ENCODE assay signal across 17 mouse cellular contexts in the genomic region with DNA sequence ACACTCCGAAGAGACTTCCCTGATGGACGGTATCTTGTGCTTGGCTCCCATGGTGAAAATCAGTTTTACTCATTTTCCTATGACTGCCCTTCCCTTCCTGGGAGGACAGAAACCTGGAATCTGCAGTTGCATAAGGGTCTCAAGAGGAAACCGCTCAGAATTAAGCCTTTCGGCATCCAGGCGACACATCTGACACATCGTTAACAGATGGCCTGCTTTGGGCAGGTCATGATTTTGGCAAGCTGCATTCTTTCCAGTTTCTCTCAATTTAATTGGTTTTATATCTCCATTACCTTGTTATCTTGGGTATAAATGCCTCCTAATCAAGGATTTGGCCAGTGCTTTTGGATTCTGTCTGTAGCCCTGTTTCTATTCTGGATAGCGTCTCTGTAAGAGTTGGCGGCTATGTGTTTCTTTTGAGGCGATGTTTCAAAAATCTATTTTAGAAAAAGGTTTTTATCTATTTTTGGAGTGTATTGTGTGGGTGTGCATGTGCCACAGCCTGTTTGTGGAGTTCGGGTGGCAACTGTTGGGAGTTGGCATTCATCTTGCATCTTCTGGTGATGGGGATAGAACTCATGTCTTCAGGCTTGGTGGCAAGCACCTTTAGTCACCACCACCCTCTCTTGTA. TPM values are rescaled to one million over a fixed set of nuclear protein-coding genes. Genes with fewer than 3 reads are reported as not detected.
A peak's percentile ranks its signal among the peaks of the same experiment; 100 is the strongest.
DNase-seq lines count a peak whose midpoint lies in the region; ATAC-seq and TF ChIP-seq lines count a peak whose summit lies in the region.
"Had no signal": no experiment of that assay in that cellular context is flagged by ENCODE, and none has a peak within 500 bp of the region (broad histone marks: within the 10 kb centered on the region; RNA-seq: fewer than 3 reads in every experiment).

No protein-coding gene starts in this region.

- TF ChIP-seq POLR2A in cortical plate, adult 2 months (IDR thresholded peaks at IDR 0.05; ENCODE audit: extremely low read depth, insufficient read depth, low read length): no peak

- no peak for TF ChIP-seq CTCF in cortical plate, adult 2 months (IDR thresholded peaks at IDR 0.05; ENCODE audit: extremely low read depth, insufficient read depth, low read length)

- peaks cover 48% of the 10 kb centered on the region for H3K27me3 ChIP-seq in heart, embryonic 16.5 days (ENCODE audit: control insufficient read depth, insufficient read depth, low read length)
- peaks cover 40% of the 10 kb centered on the region for H3K27me3 ChIP-seq in heart, embryonic 11.5 days (ENCODE audit: control insufficient read depth, insufficient read depth, low read length)

- ATAC-seq in heart, embryonic 16.5 days (replicated peaks; ENCODE audit: extremely low read depth, insufficient read depth, low FRiP score): no peak
- ATAC-seq in heart, embryonic 11.5 days (replicated peaks; ENCODE audit: insufficient number of reproducible peaks, low FRiP score, low TSS enrichment): no peak
- ATAC-seq: midbrain, embryonic 16.5 days had no signal

- H3K9ac ChIP-seq in heart, embryonic 16.5 days (ENCODE audit: low read length): no peak overlapping the region
- no peak overlapping the region for H3K9ac ChIP-seq in heart, embryonic 11.5 days (ENCODE audit: low read depth, low read length)
- H3K9ac ChIP-seq: neural tube, embryonic 12.5 days had no signal

- intact Hi-C loops in gastrocnemius, postnatal 36 days (cut with DNase I): no loop called here

- H3K9me3 ChIP-seq in heart, embryonic 16.5 days (replicated peaks; ENCODE audit: control insufficient read depth, low read length): no peaks in the 10 kb centered on the region
- H3K9me3 ChIP-seq in heart, embryonic 11.5 days (replicated peaks; ENCODE audit: control insufficient read depth, low read length): no peaks in the 10 kb centered on the region
- H3K9me3 ChIP-seq: embryonic facial prominence, embryonic 10.5 days; heart, embryonic 10.5 days; neural tube, embryonic 12.5 days had no signal

- H3K4me3 ChIP-seq in heart, embryonic 16.5 days (ENCODE audit: low read length): peak overlapping the region; percentile 47
- H3K4me3 ChIP-seq in heart, embryonic 11.5 days (ENCODE audit: low read depth, low read length): no peak overlapping the region
- no peak overlapping the region for H3K4me3 ChIP-seq in cortical plate, adult 2 months (ENCODE audit: insufficient read depth, low read length)
- H3K4me3 ChIP-seq: erythroblast, embryonic 14.5 days; neural tube, embryonic 12.5 days had no signal

- H3K36me3 ChIP-seq in heart, embryonic 16.5 days (ENCODE audit: control insufficient read depth, insufficient read depth): no peaks in the 10 kb centered on the region
- no peaks in the 10 kb centered on the region for H3K36me3 ChIP-seq in heart, embryonic 11.5 days (ENCODE audit: control insufficient read depth, insufficient read depth, low read length)
- H3K36me3 ChIP-seq: embryonic facial prominence, embryonic 10.5 days; heart, embryonic 10.5 days; neural tube, embryonic 12.5 days had no signal

- DNase-seq in retina, embryonic 14.5 days (ENCODE audit: low spot score): peak; percentile 7
- DNase-seq in retina, postnatal 1 day: no peak
- DNase-seq in brain, adult 2 months (ENCODE audit: low read depth, low spot score): peak; percentile 75
- no peak for DNase-seq in adrenal gland, postnatal 4 days (ENCODE audit: low spot score in 2 of 2)
- no peak for DNase-seq in gastrocnemius, postnatal 36 days
- DNase-seq: adrenal gland, postnatal 36 days; cerebellum, postnatal 14 days; gastrocnemius, postnatal 14 days had no signal

- peaks cover 9% of the 10 kb centered on the region; the same call in 1 of the 2 replicates for H3K4me1 ChIP-seq in heart, embryonic 16.5 days (ENCODE audit: control insufficient read depth, insufficient read depth, low read length)
- H3K4me1 ChIP-seq in heart, embryonic 11.5 days (ENCODE audit: control insufficient read depth, insufficient read depth, low read length): peaks cover 9% of the 10 kb centered on the region; the same call in 1 of the 2 replicates
- H3K4me1 ChIP-seq in cortical plate, adult 2 months (ENCODE audit: control insufficient read depth, insufficient read depth, low read length): peaks cover 17% of the 10 kb centered on the region

- H3K27ac ChIP-seq in heart, embryonic 16.5 days (ENCODE audit: low read length): no peak overlapping the region
- no peak overlapping the region for H3K27ac ChIP-seq in heart, embryonic 11.5 days (ENCODE audit: low read depth, low read length)
- peak overlapping the region; percentile 79 for H3K27ac ChIP-seq in cortical plate, adult 2 months (ENCODE audit: insufficient read depth, low read length)
- H3K27ac ChIP-seq: embryonic facial prominence, embryonic 10.5 days; heart, embryonic 10.5 days; neural tube, embryonic 12.5 days had no signal

- WGBS in heart, embryonic 16.5 days: 75% methylated on average over 10 of the region's 10 CpGs
- 74% methylated on average over 10 of the region's 10 CpGs for WGBS in heart, embryonic 11.5 days (ENCODE audit: insufficient replicate concordance)

- H3K4me2 ChIP-seq in heart, embryonic 16.5 days (ENCODE audit: low read depth, low read length): peak overlapping the region; percentile 21; the same call in 1 of the 2 replicates
- H3K4me2 ChIP-seq in heart, embryonic 11.5 days: no peak overlapping the region
- H3K4me2 ChIP-seq: liver, embryonic 11.5 days had no signal

RNA-seq across cellular contexts. Expression of gene Skap1, which starts 1.1 kb away (rescaled TPM):
- 9.3 and 27.8 TPM in 2 replicates for polyA plus RNA-seq in heart, embryonic 16.5 days (2015; fragmentation: Nextera tagmentation; extraction: Ambion mirVana)
- 0.46 and 0.84 TPM in 2 replicates for polyA plus RNA-seq in heart, embryonic 11.5 days (2014; fragmentation: Nextera tagmentation; extraction: Ambion mirVana)
- 3.0 and 3.4 TPM in 2 replicates for polyA plus RNA-seq in cortical plate, adult 2 months (2012; rRNA removed)
- total RNA-seq in adrenal gland, postnatal 4 days (2021): 1 to 10 TPM; 6.1 to 7.6 TPM
- 1 to 10 TPM in 1 of 2 experiments, not detected in 1; 1.6 TPM for total RNA-seq in gastrocnemius, postnatal 36 days (2021)
- polyA plus RNA-seq: erythroblast, embryonic 14.5 days had no signal

Comparison
In these comparisons a context has a peak if more than half of its experiments do, and no peak if none do; other contexts are left out.
1. DNase-seq: peak in retina, embryonic 14.5 days (single experiment) and brain, adult 2 months (single experiment); none in retina, postnatal 1 day (single experiment), adrenal gland, postnatal 4 days (0 of 2) and gastrocnemius, postnatal 36 days (0 of 2).